Mouse (Mus musculus) embryonic fibroblast, embryonic 13.5 days (primary cell): ENCODE measurements around the gene Hectd4. TPM values are rescaled to one million over a fixed set of nuclear protein-coding genes. Genes with fewer than 3 reads are reported as not detected.
A peak's percentile ranks its signal among the peaks of the same experiment; 100 is the strongest.

Experiments used
- H3K27ac ChIP-seq: 2 replicates; pipeline ENCODE4 v1.5.1; 2012; ENCODE audit warnings: low read length, control low read depth, inconsistent platforms; ENCODE audit not compliant: insufficient read depth
- H3K4me1 ChIP-seq: 2 replicates; pipeline ENCODE4 v1.6.1; 2011; ENCODE audit warnings: low read length; ENCODE audit not compliant: control insufficient read depth, insufficient read depth
- H3K4me3 ChIP-seq: 2 replicates; pipeline ENCODE4 v1.5.1; 2011; ENCODE audit warnings: mild to moderate bottlenecking, control low read depth, low read length; ENCODE audit not compliant: insufficient read depth
- CTCF ChIP-seq: IDR thresholded peaks from 2 replicates; pipeline ENCODE4 v1.5.1; 2011; ENCODE audit warnings: mild to moderate bottlenecking, control low read depth, low read length, moderate library complexity, borderline replicate concordance; ENCODE audit not compliant: insufficient read depth
- POLR2A ChIP-seq: IDR thresholded peaks from 2 replicates; pipeline ENCODE4 v1.6.1; 2011; ENCODE audit warnings: low read depth, mild to moderate bottlenecking, control low read depth, low read length, moderate library complexity
- polyA plus RNA-seq: library from polyadenylated mRNA; stranded (reverse); fragments of >200 nt; gene quantifications from 2 replicates; pipeline ENCODE4 v1.2.4, GENCODE M21; 2011; ENCODE audit warnings: low read depth; ENCODE audit not compliant: missing spikeins, insufficient read length

Hectd4 gene
- polyA plus RNA-seq, 1 experiment = 17.2 TPM

DNA sequence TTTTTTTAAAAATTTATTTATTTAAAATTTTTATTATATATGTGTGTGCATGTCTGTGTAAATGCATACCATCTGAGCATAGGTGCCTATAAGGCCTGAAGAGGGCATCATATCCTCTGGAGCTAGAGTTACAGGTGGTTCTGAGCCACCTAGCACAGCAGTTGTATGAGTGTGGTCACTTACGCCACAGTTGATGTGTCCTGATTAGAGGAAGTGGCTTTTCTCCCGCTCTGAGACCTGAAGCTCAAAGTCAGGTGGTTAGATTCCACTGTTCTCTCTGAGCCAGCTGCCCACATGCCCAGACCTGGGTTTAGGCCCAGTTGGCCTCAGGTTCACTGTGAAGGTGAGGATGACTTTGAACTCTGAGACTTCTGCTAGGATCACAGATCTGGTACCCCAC, 44.6 kb downstream of the Hectd4 start:
- Histone ChIP-seq H3K4me1 (no peaks in the 10 kb centered on the region), H3K27ac (no peak overlapping the region), H3K4me3 (no peak overlapping the region)
- no peak for TF ChIP-seq CTCF
- TF ChIP-seq POLR2A = no peak

- Histone ChIP-seq H3K4me1 (no peaks in the 10 kb centered on the region), H3K27ac (no peak overlapping the region), H3K4me3 (no peak overlapping the region)
- TF ChIP-seq POLR2A = no peak
- TF ChIP-seq CTCF = peak; percentile 64; the same call in 1 of the 2 replicates
Observed at GRCm38 (mm10) chr5:121266741-121267382, 46.8 kb downstream of the Hectd4 start.

- no peak for TF ChIP-seq POLR2A
Observed at GRCm38 (mm10) chr5:121271046-121271445, 51.0 kb downstream of the Hectd4 start.

GRCm38 (mm10) chr5:121276808-121277207, 56.8 kb downstream of the Hectd4 start:
- Histone ChIP-seq H3K4me1 (no peaks in the 10 kb centered on the region), H3K4me3 (no peak overlapping the region), H3K27ac (no peak overlapping the region)
- TF ChIP-seq POLR2A (no peak), CTCF (no peak)

More at GRCm38 (mm10) chr5:121271046-121271445, 51.0 kb downstream of the Hectd4 start:
- no peaks in the 10 kb centered on the region for H3K4me1 ChIP-seq
- H3K4me3 ChIP-seq = no peak overlapping the region
- no peak overlapping the region for H3K27ac ChIP-seq

- H3K27ac ChIP-seq = no peak overlapping the region
- no peaks in the 10 kb centered on the region for H3K4me1 ChIP-seq
- TF ChIP-seq POLR2A (no peak), CTCF (no peak)
- H3K4me3 ChIP-seq = no peak overlapping the region
Observed at GRCm38 (mm10) chr5:121280456-121280855, 60.4 kb downstream of the Hectd4 start.

DNA sequence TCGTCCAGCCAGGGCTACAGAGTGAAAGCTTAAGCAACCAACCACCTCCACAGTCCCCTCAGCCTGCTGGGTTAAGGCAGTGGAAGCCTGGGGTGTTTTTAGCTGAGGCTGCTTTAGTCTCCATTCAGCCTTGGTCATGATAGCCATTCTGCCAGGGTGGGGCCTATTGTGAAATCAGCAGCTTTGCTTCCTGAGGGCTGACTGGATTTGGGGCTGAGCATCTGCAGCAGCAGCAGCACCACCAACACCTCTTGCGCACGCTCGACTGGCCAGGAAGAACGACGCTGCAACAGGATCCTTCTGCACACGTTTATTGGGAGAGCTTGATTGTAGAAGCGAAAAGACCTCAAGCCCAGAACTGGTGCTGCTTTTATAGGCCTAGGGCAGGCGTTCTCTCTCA, 63.0 kb downstream of the Hectd4 start:
- Histone ChIP-seq H3K4me1 (no peaks in the 10 kb centered on the region), H3K27ac (no peak overlapping the region), H3K4me3 (no peak overlapping the region)
- TF ChIP-seq CTCF = no peak
- TF ChIP-seq POLR2A = no peak

GRCm38 (mm10) chr5:121284816-121285215, 64.8 kb downstream of the Hectd4 start:
- Histone ChIP-seq H3K4me3 (no peak overlapping the region), H3K27ac (no peak overlapping the region)
- TF ChIP-seq CTCF (no peak), POLR2A (no peak)

GRCm38 (mm10) chr5:121287213-121287612, 67.2 kb downstream of the Hectd4 start:
- no peaks in the 10 kb centered on the region for H3K4me1 ChIP-seq
- H3K27ac ChIP-seq = no peak overlapping the region
- no peak for TF ChIP-seq CTCF
- TF ChIP-seq POLR2A = no peak
- H3K4me3 ChIP-seq = no peak overlapping the region

More at GRCm38 (mm10) chr5:121284816-121285215, 64.8 kb downstream of the Hectd4 start:
- no peaks in the 10 kb centered on the region for H3K4me1 ChIP-seq

DNA sequence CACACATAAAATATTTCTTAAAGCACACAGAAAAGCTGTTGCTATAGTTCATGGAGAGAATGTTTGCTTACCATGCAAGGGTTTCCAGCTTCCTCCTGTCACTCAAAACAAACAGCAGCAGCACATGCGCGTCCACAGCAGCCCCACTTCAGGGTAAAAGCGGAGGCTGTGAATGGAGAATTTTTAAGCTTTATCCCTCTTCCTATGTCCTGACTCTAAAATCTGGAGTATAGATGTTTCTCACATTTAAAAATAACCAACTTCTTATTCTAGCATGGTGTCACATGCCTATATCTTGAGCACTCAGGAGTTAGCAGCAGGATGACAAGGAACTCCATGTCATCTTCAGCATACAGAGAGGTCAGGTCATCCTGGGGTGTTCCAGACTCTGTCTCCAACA, 70.3 kb downstream of the Hectd4 start:
- TF ChIP-seq POLR2A (no peak), CTCF (no peak)
- H3K27ac ChIP-seq = no peak overlapping the region
- peaks cover 4% of the 10 kb centered on the region for H3K4me1 ChIP-seq
- no peak overlapping the region for H3K4me3 ChIP-seq

DNA sequence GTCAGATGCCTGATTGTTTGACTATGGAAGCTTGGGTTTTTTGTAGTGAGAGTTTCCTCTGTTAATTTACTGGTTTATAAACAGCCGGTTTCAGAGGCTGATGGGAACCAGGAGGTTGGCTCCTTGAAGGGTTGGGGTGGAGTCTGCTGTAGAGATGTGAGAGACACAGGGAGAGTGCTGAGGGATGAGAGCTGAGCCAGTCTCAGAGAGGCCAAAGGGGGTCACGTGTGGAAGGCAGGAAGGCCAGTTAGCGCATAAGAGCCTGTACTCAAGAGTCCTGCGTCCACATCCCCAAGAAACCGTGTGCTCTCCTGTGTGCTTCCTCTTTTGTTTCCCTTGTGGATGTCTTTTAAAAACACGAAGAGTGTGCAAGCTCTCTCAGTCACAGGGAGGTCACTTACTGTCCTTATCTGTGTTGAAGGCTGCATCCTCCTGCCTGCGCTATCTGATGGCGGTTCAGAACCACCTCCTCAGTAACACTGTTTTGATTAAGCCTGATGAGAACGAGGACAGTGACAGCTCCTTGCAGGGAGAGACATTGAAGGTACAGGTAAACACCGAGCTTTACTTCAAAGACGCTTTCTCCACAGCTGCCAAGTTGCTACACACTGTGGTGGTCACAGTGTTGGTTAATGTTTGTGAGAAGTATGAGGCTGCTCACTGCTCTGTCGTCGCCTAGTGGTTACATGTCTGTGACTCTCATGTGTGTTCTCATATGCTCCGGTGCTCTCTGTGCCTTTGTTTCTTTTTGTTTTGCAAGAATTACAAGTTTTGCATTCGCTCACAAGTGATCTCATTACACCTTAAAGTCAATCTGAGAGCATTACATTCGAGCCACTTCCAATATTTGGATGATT, 72.5 kb downstream of the Hectd4 start:
- H3K4me1 ChIP-seq = peaks cover 4% of the 10 kb centered on the region
- no peak for TF ChIP-seq CTCF
- no peak for TF ChIP-seq POLR2A

More for the DNA sequence above, 72.5 kb downstream of the Hectd4 start:
- Histone ChIP-seq H3K4me3 (no peak overlapping the region), H3K27ac (no peak overlapping the region)
